Mouse (Mus musculus) erythroblast, adult 5-6 weeks (primary cell): ENCODE results near the gene Zfyve26. TPM values are rescaled to one million over a fixed set of nuclear protein-coding genes. Genes with fewer than 3 reads are reported as not detected.

Source experiments
- total RNA-seq, 2 experiments: library from RNA; stranded (forward) in 1 of 2; stranded (reverse) in 1 of 2; fragments of 150-400 nt in 1 of 2; fragments of 200-764, 138-1000 nt in 1 of 2; gene quantifications; 2 replicates each; pipeline versions ENCODE4 v1.2.3 to v1.2.4; 2015 to 2017; ENCODE audit warnings: low replicate concordance in 2 of 2

Zfyve26 gene
- total RNA-seq, 2 experiments from 2014 or later: 29.4 to 40.0 TPM

Other genes starting within 250 kb of the Zfyve26 start
- 3.1 and 8.4 TPM in 2 replicates for gene Pigh, start 206.7 kb downstream of the Zfyve26 start, total RNA-seq (2015; ENCODE audit: low replicate concordance)
- gene Pigh, start 206.7 kb downstream of the Zfyve26 start, total RNA-seq (2017; ENCODE audit: low replicate concordance): 1.5 and 2.2 TPM in 2 replicates
- gene Arg2, start 165.5 kb downstream of the Zfyve26 start, total RNA-seq (2015; ENCODE audit: low replicate concordance): 0.77 and 2.3 TPM in 2 replicates
- gene Arg2, start 165.5 kb downstream of the Zfyve26 start, total RNA-seq (2017; ENCODE audit: low replicate concordance): 0.43 and 1.1 TPM in 2 replicates
- gene Vti1b, start 123.6 kb downstream of the Zfyve26 start, total RNA-seq (2015; ENCODE audit: low replicate concordance): 3.1 and 9.2 TPM in 2 replicates
- gene Vti1b, start 123.6 kb downstream of the Zfyve26 start, total RNA-seq (2017; ENCODE audit: low replicate concordance): 31.4 and 41.3 TPM in 2 replicates
- gene Rdh11, start 104.0 kb downstream of the Zfyve26 start, total RNA-seq (2015; ENCODE audit: low replicate concordance): 4.4 and 5.2 TPM in 2 replicates
- gene Rdh11, start 104.0 kb downstream of the Zfyve26 start, total RNA-seq (2017; ENCODE audit: low replicate concordance): 6.4 and 6.6 TPM in 2 replicates
- 10.7 and 16.1 TPM in 2 replicates for gene Rdh12, start 87.4 kb downstream of the Zfyve26 start, total RNA-seq (2015; ENCODE audit: low replicate concordance)
- gene Rdh12, start 87.4 kb downstream of the Zfyve26 start, total RNA-seq (2017; ENCODE audit: low replicate concordance): 2.6 and 4.5 TPM in 2 replicates
- 3.5 TPM in 1 of 2 replicates, not detected in the other for gene Rad51b, start 978 bp upstream of the Zfyve26 start, total RNA-seq (2015; ENCODE audit: low replicate concordance)
- 2.9 and 4.2 TPM in 2 replicates for gene Rad51b, start 978 bp upstream of the Zfyve26 start, total RNA-seq (2017; ENCODE audit: low replicate concordance)